Mouse (Mus musculus) testis, adult 2 months (tissue): ENCODE results near the gene Mboat1.

Source experiments
- CTCF ChIP-seq: fragments of 200-500 bp; IDR thresholded peaks from 2 replicates; pipeline ENCODE4 v1.5.1; 2012; ENCODE audit warnings: low read depth, mild to moderate bottlenecking, inconsistent platforms, low read length, moderate library complexity; ENCODE audit not compliant: control insufficient read depth, insufficient read depth, insufficient replicate concordance
- POLR2A ChIP-seq: fragments of 200-500 bp; IDR thresholded peaks from 2 replicates; pipeline ENCODE4 v1.6.1; 2012; ENCODE audit warnings: low read depth, mild to moderate bottlenecking, inconsistent platforms, low read length, moderate library complexity; ENCODE audit not compliant: control insufficient read depth

DNA sequence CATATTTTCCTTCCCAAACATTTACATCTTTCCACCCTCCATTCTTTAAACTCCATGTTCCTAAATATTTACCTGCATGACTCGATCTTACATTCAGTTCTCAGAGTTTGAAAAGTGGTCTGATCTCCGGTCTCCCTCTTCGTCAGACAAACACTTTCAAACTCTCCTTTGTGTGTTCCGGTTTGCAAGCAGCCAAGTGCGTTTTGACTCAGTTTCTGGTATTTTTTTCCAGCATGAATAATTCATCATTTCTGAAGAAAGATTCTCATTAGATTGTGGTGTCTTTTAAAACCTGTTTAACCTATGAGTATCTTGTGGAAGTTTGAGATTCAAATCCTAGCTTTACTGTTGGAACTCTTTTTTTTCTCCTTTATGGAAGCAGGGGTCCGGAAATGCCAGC lies 33.8 kb downstream of the Mboat1 start:
- TF ChIP-seq POLR2A (no peak), CTCF (no peak)
